Mouse (Mus musculus) heart, postnatal 0 days (tissue): Measurements from ENCODE around the gene Sdk2. TPM values are rescaled to one million over a fixed set of nuclear protein-coding genes. Genes with fewer than 3 reads are reported as not detected.

Experiments used
- ATAC-seq: fragments of 200-750 bp; cut with Nextera tagmentation; 2 replicates; pipeline ENCODE4 v1.8.0; 2017; ENCODE audit warnings: low read depth, moderate number of reproducible peaks, moderate library complexity; ENCODE audit not compliant: insufficient read depth
- DNase-seq: peaks from one replicate; pipeline ENCODE4 v3.0.0-alpha.2; 2016; ENCODE audit warnings: low spot score
- H3K27ac ChIP-seq: fragments of 300-500 bp; sonication (generic); 2 replicates; pipeline ENCODE4 v1.5.1; 2014; ENCODE audit warnings: low read depth, mild to moderate bottlenecking
- H3K27me3 ChIP-seq: fragments of 300-500 bp; sonication (generic); 2 replicates; pipeline ENCODE4 v1.6.1; 2014; ENCODE audit warnings: low read length, mixed read lengths; ENCODE audit not compliant: control insufficient read depth, insufficient read depth
- H3K36me3 ChIP-seq: fragments of 300-500 bp; sonication (generic); replicated peaks from 2 replicates; pipeline ENCODE4 v1.6.1; 2014; ENCODE audit warnings: low read length, mixed read lengths; ENCODE audit not compliant: control insufficient read depth, insufficient read depth
- H3K4me1 ChIP-seq: fragments of 300-500 bp; sonication (generic); 2 replicates; pipeline ENCODE4 v1.6.1; 2014; ENCODE audit warnings: antibody characterized with exemption; ENCODE audit not compliant: control insufficient read depth, insufficient read depth
- H3K4me2 ChIP-seq: fragments of 300-500 bp; sonication (generic); 2 replicates; pipeline ENCODE4 v1.6.1; 2014; ENCODE audit warnings: low read depth, mild to moderate bottlenecking, low read length, moderate library complexity
- H3K4me3 ChIP-seq: fragments of 300-500 bp; sonication (generic); 2 replicates; pipeline ENCODE4 v1.5.1; 2014; ENCODE audit warnings: low read depth, low read length
- H3K9ac ChIP-seq: fragments of 300-500 bp; sonication (generic); replicated peaks from 2 replicates; pipeline ENCODE4 v1.6.1; 2014; ENCODE audit warnings: low read depth, low read length, mixed read lengths
- H3K9me3 ChIP-seq: fragments of 300-500 bp; sonication (generic); replicated peaks from 2 replicates; pipeline ENCODE4 v1.6.1; 2016; ENCODE audit warnings: low read length; ENCODE audit not compliant: control insufficient read depth
- CTCF ChIP-seq: IDR thresholded peaks from 2 replicates; pipeline ENCODE4 v1.5.1; 2016; ENCODE audit warnings: antibody characterized with exemption, control low read depth, low read depth
- EP300 ChIP-seq: IDR thresholded peaks from 2 replicates; pipeline ENCODE4 v1.6.1; 2016; ENCODE audit warnings: antibody characterized with exemption, low read depth
- WGBS: fragments of 180-500 bp; shearing (Covaris S2); extraction: QIAGEN DNeasy Blood & Tissue Kit; methylation state at CpG from one replicate; pipeline ENCODE4 v1.1.7; 2014; 5-methylcytosine and 5-hydroxymethylcytosine counted together
- polyA plus RNA-seq: library from polyadenylated mRNA; unstranded; fragments of >200 nt; fragmentation: Nextera tagmentation; extraction: Ambion mirVana; gene quantifications from 2 replicates; pipeline ENCODE4 v1.2.1, GENCODE M21; 2015
- total RNA-seq: library from RNA; depleted of rRNA; stranded (reverse); fragments of >200 nt; gene quantifications from 2 replicates; pipeline ENCODE4 v1.2.3, GENCODE M21; 2014; ENCODE audit warnings: low replicate concordance

The Sdk2 gene
- total and polyA plus RNA-seq, 2 experiments from 2014 or later = 0.27 to 1.9 TPM

- no peak for TF ChIP-seq EP300
- TF ChIP-seq CTCF = no peak
- Histone ChIP-seq H3K9ac (no peak overlapping the region), H3K4me3 (no peak overlapping the region), H3K27ac (no peak overlapping the region), H3K4me1 (0 out of 2 replicates have a peak, but pooled peaks cover 4% of the 10 kb centered on the region), H3K4me2 (no peak overlapping the region), H3K27me3 (no peaks in the 10 kb centered on the region), H3K9me3 (no peaks in the 10 kb centered on the region), H3K36me3 (no peaks in the 10 kb centered on the region)
- 55% methylated on average over 19 of the region's 19 CpGs for WGBS
- ATAC-seq (no peak), DNase-seq (no peak)
These were observed 269.5 kb downstream of the Sdk2 start for GRCm38 (mm10) chr11:113797014-113797983.

- no peaks in the 10 kb centered on the region for H3K27me3 ChIP-seq
- TF ChIP-seq CTCF = no peak
- no peak for TF ChIP-seq EP300
- H3K27ac ChIP-seq = no peak overlapping the region
- no peak overlapping the region for H3K4me3 ChIP-seq
- H3K4me2 ChIP-seq = no peak overlapping the region
- H3K4me1 ChIP-seq = no peaks in the 10 kb centered on the region
- H3K36me3 ChIP-seq = no peaks in the 10 kb centered on the region
- ATAC-seq = no peak
- no peak overlapping the region for H3K9ac ChIP-seq
- no peaks in the 10 kb centered on the region for H3K9me3 ChIP-seq
- no peak for DNase-seq
- WGBS = 67% methylated on average over 12 of the region's 12 CpGs
These were observed 271.0 kb downstream of the Sdk2 start for GRCm38 (mm10) chr11:113795846-113796245.

GRCm38 (mm10) chr11:113791357-113792215, 275.3 kb downstream of the Sdk2 start:
- H3K9ac ChIP-seq = no peak overlapping the region
- peaks cover 13% of the 10 kb centered on the region; the same call in 1 of the 2 replicates for H3K4me1 ChIP-seq
- H3K27me3 ChIP-seq = no peaks in the 10 kb centered on the region
- no peak overlapping the region for H3K4me2 ChIP-seq
- DNase-seq = no peak
- no peak for ATAC-seq
- H3K9me3 ChIP-seq = no peaks in the 10 kb centered on the region
- H3K36me3 ChIP-seq = no peaks in the 10 kb centered on the region
- TF ChIP-seq EP300 (no peak), CTCF (no peak)
- H3K27ac ChIP-seq = no peak overlapping the region
- no peak overlapping the region for H3K4me3 ChIP-seq
- WGBS = 75% methylated on average over 16 of the region's 16 CpGs

- H3K9me3 ChIP-seq = no peaks in the 10 kb centered on the region
- no peak for ATAC-seq
- H3K4me3 ChIP-seq = no peak overlapping the region
- H3K4me2 ChIP-seq = no peak overlapping the region
- no peak overlapping the region for H3K9ac ChIP-seq
- TF ChIP-seq CTCF = no peak
- TF ChIP-seq EP300 = no peak
- H3K27me3 ChIP-seq = no peaks in the 10 kb centered on the region
- WGBS = 44% methylated on average over 1 of the region's 1 CpGs
- H3K36me3 ChIP-seq = no peaks in the 10 kb centered on the region
- peaks cover 23% of the 10 kb centered on the region for H3K4me1 ChIP-seq
- H3K27ac ChIP-seq = 0 out of 2 replicates have a peak overlapping the region, but pooled peaks have one; percentile 40
- DNase-seq = no peak
These were observed 277.7 kb downstream of the Sdk2 start for GRCm38 (mm10) chr11:113789101-113789500.

- Histone ChIP-seq H3K36me3 (no peaks in the 10 kb centered on the region), H3K4me1 (peaks cover 23% of the 10 kb centered on the region), H3K9ac (no peak overlapping the region), H3K4me2 (0 out of 2 replicates have a peak overlapping the region, but pooled peaks have one; percentile 15), H3K27me3 (no peaks in the 10 kb centered on the region), H3K9me3 (no peaks in the 10 kb centered on the region), H3K27ac (peak overlapping the region; percentile 40), H3K4me3 (no peak overlapping the region)
- ATAC-seq (no peak), DNase-seq (no peak)
- WGBS = 55% methylated on average over 2 of the region's 2 CpGs
- TF ChIP-seq EP300 = no peak
- no peak for TF ChIP-seq CTCF
These were observed 278.6 kb downstream of the Sdk2 start for GRCm38 (mm10) chr11:113788183-113788789.
